Mouse (Mus musculus): ENCODE results near the gene Cdr2.
A peak's percentile ranks its signal among the peaks of the same experiment; 100 is the strongest.
"Not testable (repeated sequence)": the region's sequence is repeated elsewhere in the genome, so short reads cannot be mapped to it uniquely, and the experiment has no call there.

Gene Cdr2

DNA sequence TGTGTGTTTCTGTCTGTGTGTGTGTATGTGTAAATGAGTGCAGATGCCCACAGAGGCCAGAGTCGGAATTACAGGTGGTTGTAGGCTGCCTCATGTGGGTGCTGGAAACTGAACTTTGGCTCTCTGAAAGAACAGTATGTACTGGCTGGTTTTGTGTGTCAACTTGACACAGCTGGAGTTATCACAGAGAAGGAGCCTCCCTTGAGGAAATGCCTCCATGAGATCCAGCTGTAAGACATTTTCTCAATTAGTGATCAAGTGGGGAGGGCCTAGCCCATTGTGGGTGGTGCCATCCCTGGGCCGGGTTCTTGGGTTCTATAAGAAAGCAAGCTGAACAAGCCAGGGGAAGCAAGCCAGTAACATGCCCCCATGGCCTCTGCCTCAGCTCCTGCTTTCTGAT, 9.6 kb downstream of the Cdr2 start:
- DNase-seq (ENCODE audit: inconsistent ontology term): not testable (repeated sequence)

DNA sequence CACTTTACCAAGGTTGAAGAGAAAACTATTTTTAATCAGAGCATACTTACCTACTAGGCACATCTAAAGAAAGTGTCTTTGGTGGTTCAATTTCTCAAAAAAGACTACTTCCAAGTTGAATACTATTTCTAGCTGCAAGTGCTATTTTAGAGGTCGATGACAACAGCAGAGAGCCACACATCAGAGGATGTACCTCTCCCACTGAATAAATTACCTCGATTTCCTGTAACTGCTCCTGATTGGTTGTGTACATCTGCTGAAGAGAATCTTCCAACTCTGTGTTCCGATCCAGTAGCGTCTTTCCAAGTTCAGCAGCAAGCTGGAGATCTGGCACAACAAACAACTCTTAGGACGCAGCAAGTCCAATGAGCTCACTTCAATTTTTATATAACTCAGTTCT, 12.0 kb downstream of the Cdr2 start:
- no peak for DNase-seq (ENCODE audit: inconsistent ontology term)

DNA sequence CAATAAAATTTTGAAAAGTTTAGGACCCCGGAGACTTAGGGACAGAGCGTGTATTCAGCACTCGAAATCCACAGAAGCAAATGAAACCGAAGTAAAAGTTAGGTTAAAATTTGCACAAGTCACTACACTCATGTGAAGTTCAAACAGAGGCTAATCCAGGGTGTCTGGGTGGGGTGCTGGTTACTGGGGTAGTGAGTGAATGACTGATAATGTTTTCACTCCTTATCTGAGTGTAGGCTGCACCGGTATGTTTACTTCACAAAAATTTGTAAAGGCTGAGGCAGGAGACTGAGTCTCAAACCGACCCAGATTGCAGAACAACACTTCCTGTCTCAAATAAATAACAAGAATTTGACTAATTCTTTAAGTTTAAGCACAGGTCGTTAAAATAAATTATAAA, 12.9 kb downstream of the Cdr2 start:
- DNase-seq (ENCODE audit: inconsistent ontology term): no peak

DNA sequence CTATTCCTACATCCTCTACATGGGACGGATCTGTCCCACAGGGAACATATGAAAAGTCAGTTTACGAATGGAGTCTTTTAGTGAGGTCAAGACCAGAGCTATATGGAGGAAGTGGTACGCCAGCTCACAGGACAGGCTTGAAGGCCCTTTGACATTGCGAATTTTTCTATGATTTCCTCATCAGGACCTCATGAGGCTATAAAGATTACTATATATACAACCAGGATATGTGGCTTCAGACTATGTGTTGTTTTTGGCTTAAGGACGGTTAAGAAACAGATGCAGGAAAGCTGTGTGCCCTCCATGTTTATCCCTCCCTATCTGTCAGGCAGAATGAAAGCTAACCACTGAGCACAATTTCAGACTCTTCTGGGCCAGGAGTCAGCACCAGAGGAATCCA, 19.0 kb downstream of the Cdr2 start:
- DNase-seq (ENCODE audit: inconsistent ontology term): no peak

DNA sequence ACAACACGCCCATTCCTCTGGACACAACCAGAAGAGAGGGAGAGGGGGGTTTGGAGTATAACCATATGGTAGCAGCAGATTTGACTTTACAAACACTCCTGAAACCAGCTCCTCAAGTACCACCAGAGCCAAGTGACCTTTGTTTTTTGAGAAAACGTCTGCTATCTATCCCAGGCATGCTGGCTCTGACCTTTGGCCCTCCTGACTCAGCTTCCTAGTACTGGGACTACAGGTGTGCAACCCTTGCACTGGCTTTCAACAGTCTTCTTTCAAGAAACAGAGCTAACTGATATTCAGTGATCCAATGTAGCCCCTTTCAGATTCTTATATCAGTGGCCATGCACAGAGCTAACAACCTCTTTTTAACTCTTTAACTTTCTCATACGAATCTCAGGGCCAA, 20.2 kb downstream of the Cdr2 start:
- no peak for DNase-seq (ENCODE audit: inconsistent ontology term)

DNA sequence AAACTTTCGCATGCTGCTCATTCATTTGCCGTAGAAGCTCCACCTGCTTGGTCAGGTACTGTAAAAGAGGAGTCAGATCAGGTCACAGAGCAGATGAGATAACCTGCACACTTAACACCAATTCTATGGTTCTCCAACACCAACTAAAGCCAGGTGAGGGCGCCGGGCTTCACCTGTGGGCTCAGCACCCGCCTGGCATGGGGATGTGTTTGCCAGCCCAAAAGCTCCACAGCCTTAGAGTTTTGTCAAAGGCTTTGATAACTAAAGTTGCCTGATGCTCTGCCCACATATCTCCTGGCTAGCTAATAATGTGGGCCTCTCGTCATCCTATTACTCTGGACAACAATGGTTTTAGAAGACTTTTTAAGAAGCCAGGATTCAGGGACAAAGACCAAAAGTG, 21.5 kb downstream of the Cdr2 start:
- DNase-seq (ENCODE audit: inconsistent ontology term): no peak

DNA sequence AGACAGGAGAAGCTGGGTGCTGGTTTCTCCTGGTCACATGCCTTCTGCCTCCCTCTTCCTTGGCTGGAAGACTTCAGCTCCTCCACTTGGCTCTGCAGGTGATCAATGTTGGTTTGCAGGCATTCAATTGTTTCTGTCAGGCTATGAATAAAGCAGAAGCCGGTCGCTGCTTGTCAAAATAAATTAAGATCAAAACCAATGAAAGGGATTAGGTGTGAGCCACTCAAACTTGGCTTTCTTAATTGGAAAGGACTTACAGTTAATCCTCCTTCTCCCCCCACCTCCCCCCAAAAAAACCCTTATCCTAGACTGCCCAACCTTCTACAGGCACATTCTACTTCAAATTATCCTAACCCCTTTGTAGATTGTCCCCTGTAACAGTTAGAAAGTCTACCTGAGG, 22.0 kb downstream of the Cdr2 start:
- DNase-seq (ENCODE audit: inconsistent ontology term): no peak

DNA sequence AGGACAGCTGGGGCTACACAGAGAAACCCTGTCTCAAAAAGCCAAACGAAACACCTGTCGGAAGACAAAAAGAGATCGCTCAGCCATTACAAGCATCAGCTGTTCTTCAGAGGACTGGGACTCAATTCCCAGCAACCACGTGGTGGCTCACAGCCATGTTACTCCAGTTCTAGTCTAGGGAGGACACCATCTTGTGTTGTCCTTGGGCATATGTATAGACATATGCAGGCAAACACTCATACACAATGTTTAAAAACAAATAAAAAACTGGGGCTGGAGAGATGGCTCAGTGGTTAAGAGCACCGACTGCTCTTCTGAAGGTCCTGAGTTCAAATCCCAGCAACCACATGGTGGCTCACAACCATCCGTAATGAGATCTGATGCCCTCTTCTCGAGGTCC, 28.5 kb downstream of the Cdr2 start:
- DNase-seq (ENCODE audit: inconsistent ontology term): not testable (repeated sequence)

DNA sequence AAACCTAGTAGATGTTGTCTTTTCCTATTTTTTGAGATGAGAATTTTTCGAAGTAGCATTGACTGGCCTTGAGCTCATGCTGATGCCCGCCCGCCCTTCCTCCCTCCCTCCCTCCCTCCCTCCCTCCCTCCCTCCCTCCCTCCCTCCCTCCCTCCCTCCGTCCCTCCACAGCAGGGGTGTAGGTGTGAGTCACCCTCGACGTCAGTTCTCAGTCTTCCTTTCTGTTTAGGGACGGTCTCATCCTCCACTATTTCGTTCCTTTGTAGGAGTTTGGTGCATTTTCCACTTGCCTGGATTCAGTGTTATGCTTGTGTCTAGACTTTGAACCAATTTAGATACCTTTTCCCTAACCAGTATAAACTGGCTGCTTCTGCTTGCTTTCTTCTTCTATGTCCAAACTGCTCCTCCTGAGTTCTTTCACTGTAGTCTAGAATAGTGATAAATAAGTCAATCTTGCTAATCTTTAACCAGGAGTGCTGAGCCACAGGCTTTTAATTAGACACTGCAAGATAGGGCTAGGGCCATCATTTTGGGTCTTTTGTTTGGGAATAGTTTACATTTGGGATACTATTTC, 38.1 kb downstream of the Cdr2 start:
- peak; percentile 20 for DNase-seq (ENCODE audit: inconsistent ontology term)

DNA sequence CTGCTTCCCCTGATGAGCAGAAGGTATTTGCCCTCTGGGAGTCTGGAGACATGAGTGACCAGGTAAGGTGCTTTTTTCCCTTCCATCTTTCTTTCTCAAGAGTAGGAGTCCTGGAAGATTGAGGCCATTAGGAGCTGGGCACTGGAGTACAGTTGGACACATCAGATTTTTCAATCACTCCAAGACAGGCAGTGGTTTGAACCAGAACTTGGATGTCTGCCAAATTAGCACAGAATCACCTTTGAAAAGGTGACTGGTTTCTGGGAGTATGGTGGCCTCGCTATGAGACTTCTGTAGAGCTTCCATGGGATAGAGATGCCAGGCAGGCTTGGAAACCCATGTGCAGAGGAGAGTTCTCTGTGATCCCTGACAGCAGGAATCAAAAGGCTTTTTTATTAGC, 39.6 kb downstream of the Cdr2 start:
- DNase-seq (ENCODE audit: inconsistent ontology term): no peak

DNA sequence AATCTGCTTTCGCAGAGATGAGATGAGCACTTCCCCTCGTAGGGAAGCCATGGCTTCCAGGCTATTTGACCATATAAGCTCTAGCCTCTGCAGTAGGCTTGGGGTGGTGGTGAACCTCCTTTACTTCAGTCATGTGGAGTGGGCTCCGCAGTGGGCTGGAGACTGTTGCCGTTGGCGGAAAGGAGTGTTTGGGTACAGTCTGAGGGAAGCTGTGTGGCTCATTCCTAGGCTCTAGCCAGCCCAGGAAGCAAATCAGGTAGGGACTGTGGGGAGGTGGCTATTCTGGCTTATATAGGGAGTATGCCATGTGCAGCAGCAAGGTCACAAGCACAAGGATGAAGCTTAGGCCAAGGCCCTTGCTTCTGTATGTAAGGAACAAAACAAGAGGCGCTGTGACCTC, 40.9 kb downstream of the Cdr2 start:
- no peak for DNase-seq (ENCODE audit: inconsistent ontology term)

DNA sequence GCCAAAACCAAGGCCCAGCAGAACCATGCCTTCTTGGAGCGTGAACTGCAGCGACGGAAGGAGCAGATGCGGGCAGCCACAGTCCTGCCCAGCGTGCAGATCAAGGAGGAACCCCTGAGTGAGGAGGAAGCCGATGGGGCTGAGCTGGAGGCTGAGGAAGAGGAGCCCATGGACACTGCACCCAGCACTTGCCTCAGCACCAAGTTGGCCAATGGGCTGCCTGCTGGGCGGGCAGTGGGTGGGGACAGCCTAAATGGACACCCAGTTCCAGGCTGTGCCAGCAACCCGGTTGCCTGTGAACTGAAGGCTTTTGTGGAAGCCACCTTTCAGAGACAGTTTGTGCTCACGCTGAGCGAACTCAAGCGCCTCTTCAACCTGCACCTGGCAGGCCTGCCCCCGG, 41.8 kb downstream of the Cdr2 start:
- DNase-seq (ENCODE audit: inconsistent ontology term): no peak

DNA sequence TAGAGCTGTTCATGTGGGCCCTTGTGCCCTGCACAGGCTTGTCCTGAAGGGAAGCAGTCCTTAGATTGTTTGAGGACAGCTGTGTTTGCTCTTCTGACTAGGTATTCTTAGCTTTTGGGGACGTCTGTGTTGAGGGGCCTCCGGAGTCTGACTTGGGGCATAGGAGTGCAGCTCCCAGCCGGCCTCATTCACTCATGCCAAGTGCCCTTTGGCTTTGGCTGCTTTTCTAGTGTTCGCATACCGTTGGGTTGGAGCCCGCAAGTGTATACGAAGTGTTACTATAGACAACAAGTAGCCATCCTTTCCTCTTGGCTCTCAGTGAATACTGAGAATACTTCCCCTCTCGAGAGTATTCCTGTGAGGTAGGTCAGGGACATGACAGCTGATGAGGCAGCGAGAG, 43.9 kb downstream of the Cdr2 start:
- DNase-seq (ENCODE audit: inconsistent ontology term): no peak

DNA sequence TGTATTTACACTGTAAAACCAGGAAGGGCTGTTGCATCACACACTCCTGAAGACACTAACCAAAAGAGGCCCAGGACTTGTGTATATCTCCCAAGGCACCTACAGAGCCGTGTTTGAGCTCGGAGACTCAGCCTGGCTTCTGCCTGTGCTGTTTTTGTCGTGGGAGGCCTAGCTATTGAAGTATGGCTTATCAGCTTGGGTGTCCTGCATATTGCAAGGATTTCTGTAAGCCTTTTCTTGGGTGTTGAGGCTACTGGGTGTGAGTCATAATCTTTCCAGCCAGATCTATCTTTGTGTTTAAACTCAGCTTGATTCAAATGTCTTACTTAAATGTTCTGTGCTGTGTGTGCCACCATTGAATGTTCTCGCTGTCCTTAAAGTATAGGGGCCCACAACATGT, 45.6 kb downstream of the Cdr2 start:
- no peak for DNase-seq (ENCODE audit: inconsistent ontology term)

DNA sequence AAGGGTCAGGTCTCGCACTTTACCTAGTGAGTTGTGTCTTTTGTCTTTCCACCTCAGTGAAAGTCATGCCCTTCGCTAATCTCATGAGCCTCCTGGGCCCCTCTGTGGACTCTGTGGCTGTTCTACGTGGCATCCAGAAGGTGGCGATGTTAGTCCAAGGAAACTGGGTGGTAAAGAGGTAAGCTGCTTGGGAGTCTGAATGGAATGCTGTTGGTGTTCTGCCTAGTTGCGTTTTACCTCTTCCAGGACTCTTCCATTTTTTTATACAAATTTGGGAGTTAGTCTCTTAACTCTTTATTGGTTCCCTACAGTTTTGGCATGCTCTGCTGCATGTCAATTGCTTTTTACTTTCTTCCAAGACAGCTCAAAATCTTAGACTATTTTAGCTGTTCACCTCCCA, 47.4 kb downstream of the Cdr2 start:
- DNase-seq (ENCODE audit: inconsistent ontology term): peak; percentile 51

DNA sequence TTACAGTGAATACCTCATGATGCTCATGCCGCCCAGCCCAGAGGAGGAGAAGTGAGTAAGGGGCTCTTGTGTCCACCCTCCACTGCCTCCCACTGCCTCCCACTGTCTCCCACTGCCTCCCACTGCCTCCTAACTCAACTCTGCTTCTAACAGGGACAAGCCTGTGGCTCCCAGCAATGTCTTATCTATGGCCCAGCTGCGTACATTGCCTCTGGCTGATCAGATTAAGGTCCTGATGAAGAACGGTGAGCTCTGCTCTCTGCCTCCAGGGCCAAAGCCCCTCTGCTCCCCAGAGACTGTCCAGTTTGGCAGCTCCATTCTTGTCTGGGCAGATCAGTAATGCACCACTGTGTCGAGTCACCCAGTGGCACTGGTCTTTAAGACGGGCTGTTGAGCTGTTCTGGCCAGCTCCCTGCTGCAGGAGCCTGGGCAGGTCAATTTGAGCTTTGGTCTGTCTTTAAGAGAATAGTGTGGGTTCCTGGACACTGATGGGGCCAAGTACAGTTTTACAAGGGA, 48.4 kb downstream of the Cdr2 start:
- no peak for DNase-seq (ENCODE audit: inconsistent ontology term)

DNA sequence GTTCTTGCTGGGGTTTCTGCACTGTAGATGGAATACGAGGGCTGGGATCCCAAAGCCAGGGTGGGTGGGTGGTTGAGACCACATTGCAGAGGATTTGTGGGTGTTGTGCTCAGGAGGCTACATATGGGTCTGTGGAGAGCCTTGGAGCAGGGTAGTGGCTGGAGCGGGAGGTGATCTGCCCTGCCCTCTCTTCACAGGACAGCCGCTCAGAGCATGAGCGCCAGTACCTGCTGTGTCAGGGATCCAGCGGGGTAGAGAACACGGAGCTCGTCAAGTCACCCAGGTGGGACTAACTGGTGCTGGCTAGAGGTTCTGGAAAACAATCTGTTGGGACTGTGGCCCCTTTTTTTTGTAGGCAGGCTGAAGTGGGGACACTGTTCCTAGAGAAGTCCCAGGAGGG, 49.0 kb downstream of the Cdr2 start:
- DNase-seq (ENCODE audit: inconsistent ontology term): no peak

DNA sequence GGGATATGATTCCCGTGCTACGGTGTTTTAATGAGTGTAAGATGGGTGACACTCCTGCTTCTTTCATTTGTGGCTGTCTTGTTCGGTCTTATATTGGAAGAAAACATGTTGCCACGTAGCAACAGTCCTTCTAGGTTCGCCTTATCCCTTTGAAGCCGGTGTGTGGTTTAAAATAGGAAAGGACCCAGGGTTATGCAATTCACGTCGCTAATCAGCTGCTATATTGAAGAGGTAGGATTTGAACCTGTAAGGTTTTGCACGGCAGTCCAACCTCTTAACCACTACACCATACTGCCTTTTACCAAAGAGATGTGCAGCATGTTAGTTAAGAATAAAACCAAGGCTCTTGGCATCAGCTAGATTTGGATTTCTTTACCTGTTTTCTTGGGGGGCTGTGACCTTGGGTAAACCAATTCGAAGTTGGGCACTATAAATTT, 63.6 kb downstream of the Cdr2 start:
- peak; percentile 70 for DNase-seq (ENCODE audit: inconsistent ontology term)

DNA sequence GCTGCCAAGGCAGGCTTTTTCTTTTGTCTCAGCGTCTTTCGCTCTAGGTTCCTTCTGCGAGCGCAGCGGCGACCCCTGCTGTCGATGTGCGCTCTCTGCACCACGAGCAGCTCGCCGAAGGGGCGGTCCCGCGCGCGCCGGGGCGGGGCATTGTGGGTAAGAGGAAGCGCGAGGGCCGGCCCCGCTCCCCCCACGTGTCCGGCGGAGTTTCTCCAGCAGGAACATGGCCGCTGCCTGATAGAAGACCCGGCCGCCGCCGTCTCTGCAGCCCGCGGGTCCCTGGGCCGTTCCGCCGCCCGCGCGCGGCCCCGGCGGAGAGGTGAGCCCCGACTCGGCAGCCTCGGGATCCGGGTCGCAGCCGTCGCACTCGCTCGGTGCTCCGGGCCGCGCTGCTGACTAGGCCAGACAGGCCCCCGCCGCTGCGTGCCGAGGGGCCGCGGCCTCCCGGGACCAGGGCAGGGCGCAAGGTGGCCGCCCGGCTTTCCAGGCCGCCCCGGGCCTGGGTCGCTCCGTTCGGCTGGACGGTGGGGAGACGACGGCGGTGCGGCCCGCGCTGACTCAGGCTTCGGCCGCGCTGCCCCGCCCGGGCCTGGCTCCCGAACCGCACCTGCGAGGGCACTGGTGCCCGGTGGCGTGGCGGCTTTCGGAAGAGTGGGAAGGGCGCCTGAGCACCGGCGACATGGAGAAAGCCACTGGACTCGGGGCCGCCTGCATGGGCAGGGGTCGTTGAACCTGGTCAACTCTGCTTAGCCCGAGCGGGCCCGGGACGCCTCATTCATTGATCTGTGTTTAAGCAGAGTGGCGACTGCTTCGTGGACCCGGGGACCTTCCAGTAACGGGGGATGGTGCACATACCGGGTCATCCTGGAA, 64.3 kb downstream of the Cdr2 start, which contains the start of gene Polr3e:
Gene Polr3e, plus strand, starts transcription at position 153 of the 870 bp plus-strand sequence.
- DNase-seq (ENCODE audit: inconsistent ontology term): peak; percentile 99

DNA sequence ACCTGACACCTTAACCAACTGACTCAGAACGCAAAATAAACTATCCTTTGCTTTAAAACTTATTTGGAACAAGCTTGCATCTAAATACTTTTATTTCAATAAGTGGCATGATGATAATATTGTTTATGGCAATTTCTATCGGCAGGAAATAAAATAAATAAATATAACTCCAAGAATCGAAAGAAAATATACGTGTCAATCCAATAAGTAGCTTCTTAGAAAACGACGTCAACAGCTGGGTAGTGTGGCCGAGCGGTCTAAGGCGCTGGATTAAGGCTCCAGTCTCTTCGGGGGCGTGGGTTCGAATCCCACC, 64.9 kb downstream of the Cdr2 start:
- DNase-seq (ENCODE audit: inconsistent ontology term): no peak

DNA sequence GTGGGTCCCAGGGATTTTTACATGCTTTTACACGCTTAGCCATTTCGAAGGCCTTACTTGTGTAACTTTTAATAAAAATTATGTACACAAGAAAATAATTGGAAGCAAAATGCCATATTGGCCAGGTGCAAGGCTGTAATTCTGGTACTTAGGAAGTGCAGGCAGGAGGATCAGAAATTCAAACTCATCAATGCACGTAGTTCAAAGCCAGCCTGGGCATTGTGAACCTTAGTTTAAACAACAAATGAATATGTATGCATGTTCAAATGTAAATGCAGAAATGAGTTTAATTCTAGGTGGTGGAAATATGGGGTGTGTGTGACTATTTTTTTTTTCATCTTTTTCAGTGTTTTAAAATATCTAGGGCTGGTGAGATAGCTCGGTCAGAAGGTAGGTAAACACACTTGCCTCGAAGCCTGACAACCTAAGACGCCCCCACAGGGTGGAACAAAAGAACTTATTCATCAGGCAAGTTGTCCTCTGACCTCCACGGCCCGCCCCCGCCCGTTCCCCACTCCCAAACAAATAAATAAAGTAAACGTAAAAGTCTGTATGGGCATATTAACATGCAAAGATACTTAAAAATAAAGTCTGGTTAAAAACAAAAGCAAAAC, 65.7 kb downstream of the Cdr2 start:
- DNase-seq (ENCODE audit: inconsistent ontology term): no peak

DNA sequence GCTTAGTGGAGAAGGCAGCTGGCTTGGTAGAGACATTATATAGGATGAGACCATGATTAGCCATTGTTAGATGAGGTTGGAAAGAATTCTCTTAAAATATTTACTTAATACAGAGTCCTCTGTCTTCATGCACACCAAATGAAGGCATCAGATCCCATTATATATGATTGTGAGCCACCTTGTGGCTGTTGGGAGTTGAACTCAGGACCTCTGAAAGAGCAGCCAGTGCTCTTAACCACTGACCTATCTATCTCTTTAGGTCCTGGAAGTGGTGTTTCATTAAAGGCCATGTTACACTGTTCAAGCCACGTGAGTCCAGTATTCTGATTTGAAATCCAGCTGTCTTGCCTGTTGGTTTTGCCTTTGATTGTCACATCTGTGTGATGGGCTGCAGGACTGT, 68.8 kb downstream of the Cdr2 start:
- DNase-seq (ENCODE audit: inconsistent ontology term): peak; percentile 11

DNA sequence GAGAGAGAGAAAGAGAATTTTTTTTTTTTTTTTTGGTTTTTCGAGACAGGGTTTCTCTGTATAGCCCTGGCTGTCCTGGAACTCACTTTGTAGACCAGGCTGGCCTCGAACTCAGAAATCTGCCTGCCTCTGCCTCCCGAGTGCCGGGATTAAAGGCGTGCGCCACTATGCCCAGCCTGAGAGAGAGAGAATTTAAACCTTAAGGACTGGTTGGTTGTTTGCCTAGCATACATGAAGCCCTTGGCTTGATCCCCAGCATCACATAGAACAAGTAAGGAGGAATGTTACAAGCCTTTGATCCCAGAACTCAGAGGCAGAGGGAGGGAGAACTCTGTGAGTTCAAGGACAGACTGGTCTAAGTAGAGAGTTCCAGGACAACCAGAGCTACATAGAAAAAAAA, 70.8 kb downstream of the Cdr2 start:
- DNase-seq (ENCODE audit: inconsistent ontology term): not testable (repeated sequence)

Data from Muller cell, postnatal 12 days (primary cell).